Mouse (Mus musculus) embryonic facial prominence, embryonic 13.5 days (tissue): ENCODE data around the gene Lactb. TPM values are rescaled to one million over a fixed set of nuclear protein-coding genes. Genes with fewer than 3 reads are reported as not detected.

Source experiments
- ATAC-seq: fragments of 200-750 bp; cut with Nextera tagmentation; 2 replicates; pipeline ENCODE4 v1.8.0; 2017; ENCODE audit warnings: low read depth; ENCODE audit not compliant: insufficient number of reproducible peaks, insufficient read depth, low FRiP score, low TSS enrichment
- H3K27ac ChIP-seq: fragments of 300-500 bp; sonication (generic); 2 replicates; pipeline ENCODE4 v1.5.1; 2015; ENCODE audit warnings: moderate library complexity, mild to moderate bottlenecking, inconsistent platforms
- H3K27me3 ChIP-seq: fragments of 300-500 bp; sonication (generic); 2 replicates; pipeline ENCODE4 v1.6.1; 2015; ENCODE audit warnings: mild to moderate bottlenecking, inconsistent platforms
- H3K36me3 ChIP-seq: fragments of 300-500 bp; sonication (generic); 2 replicates; pipeline ENCODE4 v1.6.1; 2015; ENCODE audit warnings: mild to moderate bottlenecking, inconsistent platforms
- H3K4me1 ChIP-seq: fragments of 300-500 bp; sonication (generic); 2 replicates; pipeline ENCODE4 v1.6.1; 2015; ENCODE audit warnings: inconsistent platforms
- H3K4me2 ChIP-seq: fragments of 300-500 bp; sonication (generic); 2 replicates; pipeline ENCODE4 v1.6.1; 2015; ENCODE audit warnings: moderate library complexity, mild to moderate bottlenecking, inconsistent platforms
- H3K4me3 ChIP-seq: fragments of 300-500 bp; sonication (generic); 2 replicates; pipeline ENCODE4 v1.5.1; 2015; ENCODE audit warnings: mild to moderate bottlenecking, inconsistent platforms
- H3K9ac ChIP-seq: fragments of 300-500 bp; sonication (generic); 2 replicates; pipeline ENCODE4 v1.6.1; 2015; ENCODE audit warnings: mild to moderate bottlenecking, inconsistent platforms
- H3K9me3 ChIP-seq: fragments of 300-500 bp; sonication (generic); 2 replicates; pipeline ENCODE4 v1.6.1; 2016; ENCODE audit warnings: inconsistent platforms
- WGBS: fragments of 180-500 bp; shearing (Covaris S2); methylation state at CpG from one replicate; pipeline ENCODE4 v1.1.7; 2015; ENCODE audit warnings: mixed read lengths; 5-methylcytosine and 5-hydroxymethylcytosine counted together
- polyA plus RNA-seq: library from polyadenylated mRNA; unstranded; fragments of >200 nt; fragmentation: Nextera tagmentation; extraction: Ambion mirVana; gene quantifications from 2 replicates; pipeline ENCODE4 v1.2.1, GENCODE M21; 2015

The Lactb gene
- polyA plus RNA-seq: 9.1 and 9.3 TPM in 2 replicates

DNA sequence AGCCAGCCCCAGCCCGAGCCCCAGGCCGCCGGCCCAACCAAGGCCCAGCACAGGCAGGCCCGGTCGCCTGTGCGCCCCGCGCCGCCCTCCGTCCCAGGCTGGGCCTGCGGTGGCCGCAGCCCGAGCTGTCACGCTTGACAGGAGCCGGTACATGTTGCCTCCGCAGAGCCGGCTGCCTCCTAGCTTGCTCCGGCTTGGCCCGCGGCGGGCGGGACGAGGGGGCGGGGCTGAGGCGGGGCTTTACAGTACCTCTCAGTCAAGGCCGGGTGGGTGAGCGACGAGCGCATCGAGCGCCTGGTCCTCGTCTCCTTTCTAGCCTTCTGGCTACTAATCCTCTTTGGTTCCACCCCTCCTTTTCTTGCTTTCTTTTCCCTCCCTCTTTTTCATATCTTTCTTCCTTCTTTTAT is at the start of gene Lactb:
Gene Lactb (minus strand): TSS at position 246 of the 407 bp plus-strand sequence.
- peak within 1 kb of the TSS; percentile 86 for H3K27ac ChIP-seq
- no peaks in the 10 kb centered on the region for H3K9me3 ChIP-seq
- H3K9ac ChIP-seq: peak within 1 kb of the TSS; percentile 83
- H3K27me3 ChIP-seq: no peaks in the 10 kb centered on the region
- peak within 1 kb of the TSS; percentile 67 for H3K4me2 ChIP-seq
- H3K4me1 ChIP-seq: peaks cover 10% of the 10 kb centered on the region; the same call in 1 of the 2 replicates
- peaks cover 9% of the 10 kb centered on the region for H3K36me3 ChIP-seq
- WGBS: under 1% methylated on average over 29 of the region's 32 CpGs
- ATAC-seq: peak; percentile 93
- peak within 1 kb of the TSS; percentile 93 for H3K4me3 ChIP-seq

DNA sequence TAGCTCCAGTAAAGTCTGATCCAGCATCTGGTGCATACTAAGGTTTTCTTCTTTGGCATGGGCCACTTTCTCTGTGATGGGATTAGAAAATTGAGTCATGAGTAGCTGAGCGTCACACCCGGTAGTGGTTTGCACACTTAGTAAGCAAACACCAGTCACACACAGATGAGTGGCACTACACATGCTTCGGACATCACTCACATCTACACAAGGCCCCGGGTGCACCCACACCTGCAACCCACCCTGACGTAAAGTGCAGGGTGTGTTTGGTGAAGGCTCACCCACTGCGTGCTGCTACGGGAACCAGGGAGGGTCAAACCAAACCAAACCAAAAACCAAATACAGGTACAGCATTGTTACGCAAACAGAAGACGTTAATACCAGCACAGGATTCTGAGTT is 48.1 kb upstream of the Lactb start:
- no peak overlapping the region for H3K27ac ChIP-seq
- no peak overlapping the region for H3K4me3 ChIP-seq
- H3K4me1 ChIP-seq: peaks cover 9% of the 10 kb centered on the region; the same call in 1 of the 2 replicates
- 90% methylated on average over 9 of the region's 9 CpGs for WGBS
- no peak overlapping the region for H3K9ac ChIP-seq
- H3K36me3 ChIP-seq: peaks cover 75% of the 10 kb centered on the region
- H3K9me3 ChIP-seq: no peaks in the 10 kb centered on the region
- ATAC-seq: no peak
- no peak overlapping the region for H3K4me2 ChIP-seq
- no peaks in the 10 kb centered on the region for H3K27me3 ChIP-seq

DNA sequence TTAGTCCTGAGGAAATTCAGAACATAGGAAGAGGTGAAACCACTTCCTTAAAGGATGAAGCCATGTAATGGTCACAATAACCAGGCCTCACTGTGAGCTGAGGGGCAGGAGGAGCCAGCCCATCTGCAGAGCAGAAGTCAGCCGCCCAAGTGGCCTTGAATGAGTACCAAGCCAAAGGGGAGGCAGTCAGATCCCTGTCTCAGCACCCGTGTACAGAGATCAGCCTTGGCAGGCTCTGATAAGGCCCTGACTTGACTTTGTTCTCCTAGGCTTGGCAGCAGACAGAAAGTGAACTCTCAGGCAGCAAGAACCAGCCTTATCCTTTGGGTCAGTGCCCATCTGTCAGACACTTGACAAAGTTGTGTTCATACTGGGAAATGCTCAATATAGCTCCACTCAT is 44.8 kb upstream of the Lactb start:
- no peak for ATAC-seq

DNA sequence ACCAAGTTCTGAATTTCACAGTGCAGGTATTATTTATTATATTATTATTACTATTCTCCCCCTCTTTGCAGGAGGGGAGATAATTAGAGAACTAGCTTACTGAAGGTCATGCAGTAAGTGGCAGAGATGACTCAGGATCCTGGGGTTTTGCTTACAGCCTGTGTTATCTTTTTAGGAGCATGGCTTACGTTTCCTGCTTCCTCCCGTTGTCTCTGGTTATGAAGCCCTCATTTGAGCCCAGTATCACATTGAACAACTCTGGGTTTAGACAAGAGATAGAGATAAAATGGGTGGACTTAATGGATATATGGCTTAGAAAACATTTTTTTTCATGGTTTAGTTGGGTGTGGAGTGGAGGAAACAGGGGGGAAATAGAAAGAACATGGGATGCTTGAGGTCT is 38.2 kb upstream of the Lactb start:
- Histone ChIP-seq H3K36me3 (no peaks in the 10 kb centered on the region), H3K9ac (no peak overlapping the region), H3K4me2 (no peak overlapping the region), H3K27me3 (no peaks in the 10 kb centered on the region), H3K27ac (no peak overlapping the region), H3K4me3 (no peak overlapping the region), H3K9me3 (no peaks in the 10 kb centered on the region), H3K4me1 (peaks cover 33% of the 10 kb centered on the region)
- no peak for ATAC-seq
- WGBS: 66% methylated on average over 2 of the region's 2 CpGs

More for the DNA sequence above, 44.8 kb upstream of the Lactb start:
- Histone ChIP-seq H3K27me3 (no peaks in the 10 kb centered on the region), H3K4me2 (no peak overlapping the region), H3K4me3 (no peak overlapping the region), H3K9ac (no peak overlapping the region), H3K4me1 (peaks cover 9% of the 10 kb centered on the region; the same call in 1 of the 2 replicates), H3K36me3 (peaks cover 46% of the 10 kb centered on the region), H3K9me3 (no peaks in the 10 kb centered on the region), H3K27ac (no peak overlapping the region)
- WGBS: 54% methylated on average over 2 of the region's 2 CpGs

DNA sequence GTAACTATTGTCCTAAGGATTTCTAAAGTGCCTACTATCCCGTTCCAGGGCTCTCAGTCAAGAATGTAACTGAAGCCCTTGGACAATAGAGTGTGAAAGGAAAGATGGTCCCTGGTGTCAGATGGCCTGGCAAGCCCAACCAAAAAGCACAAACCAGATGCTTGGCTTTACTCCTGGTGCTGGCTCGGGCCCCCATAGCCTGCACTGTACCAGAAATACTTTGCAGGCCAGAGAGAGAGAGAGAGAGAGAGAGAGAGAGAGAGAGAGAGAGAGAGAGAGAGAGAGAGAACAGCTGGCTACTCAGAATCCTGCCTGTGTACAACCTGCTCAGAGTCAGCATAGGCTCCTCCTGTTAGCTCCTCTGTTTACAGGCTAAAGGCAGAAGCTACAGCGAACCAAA is 37.2 kb upstream of the Lactb start:
- 21% methylated on average over 3 of the region's 3 CpGs for WGBS
- Histone ChIP-seq H3K27ac (peak overlapping the region; percentile 64), H3K27me3 (no peaks in the 10 kb centered on the region), H3K9me3 (no peaks in the 10 kb centered on the region), H3K9ac (no peak overlapping the region), H3K4me2 (no peak overlapping the region), H3K4me1 (peaks cover 43% of the 10 kb centered on the region), H3K4me3 (no peak overlapping the region), H3K36me3 (no peaks in the 10 kb centered on the region)
- ATAC-seq: 0 out of 2 replicates have a peak, but pooled peaks have one; percentile 48

DNA sequence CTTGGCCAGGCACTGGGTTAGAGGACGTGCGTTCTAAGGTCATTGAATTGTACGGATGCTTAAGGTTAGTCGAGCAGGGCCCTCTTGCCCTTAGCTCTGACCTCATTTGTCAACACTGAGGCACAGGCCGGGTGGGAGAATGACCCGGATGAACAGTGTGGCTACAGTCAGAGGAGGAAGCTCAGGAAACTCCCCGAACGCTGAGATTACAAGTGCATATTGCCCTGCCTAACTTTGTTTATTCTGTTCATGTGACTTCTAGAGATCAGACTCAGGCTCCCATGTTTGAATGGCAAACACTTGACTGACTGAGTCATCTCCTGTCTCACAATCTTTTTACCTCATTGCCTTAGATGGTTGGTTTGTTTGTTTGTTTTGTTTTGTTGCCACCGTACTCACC is 36.2 kb upstream of the Lactb start:
- Histone ChIP-seq H3K4me1 (peaks cover 52% of the 10 kb centered on the region), H3K36me3 (no peaks in the 10 kb centered on the region), H3K4me3 (no peak overlapping the region), H3K4me2 (no peak overlapping the region), H3K27ac (no peak overlapping the region), H3K9me3 (no peaks in the 10 kb centered on the region), H3K27me3 (no peaks in the 10 kb centered on the region), H3K9ac (no peak overlapping the region)
- ATAC-seq: no peak
- 74% methylated on average over 9 of the region's 9 CpGs for WGBS

DNA sequence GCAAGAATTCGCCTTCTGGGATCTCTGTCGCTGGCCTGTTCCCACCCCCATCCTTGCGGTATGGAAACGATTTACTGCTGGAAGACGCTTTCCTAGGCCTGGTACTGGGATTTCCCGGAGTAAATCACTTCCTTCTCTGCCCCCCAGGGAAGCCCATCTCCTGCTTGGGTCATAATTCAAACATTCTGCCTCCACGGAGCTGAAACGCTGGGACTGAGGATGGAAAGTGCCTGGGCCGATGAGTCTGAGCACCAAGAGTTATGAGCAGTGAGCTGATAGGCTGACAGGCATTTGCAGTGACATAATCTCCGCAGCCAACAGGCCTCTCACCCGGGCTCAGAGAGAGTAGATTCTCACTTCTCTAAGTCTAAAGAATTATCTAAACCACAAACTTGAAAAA is 33.5 kb upstream of the Lactb start:
- no peaks in the 10 kb centered on the region for H3K27me3 ChIP-seq
- WGBS: 9% methylated on average over 11 of the region's 11 CpGs
- no peak for ATAC-seq

DNA sequence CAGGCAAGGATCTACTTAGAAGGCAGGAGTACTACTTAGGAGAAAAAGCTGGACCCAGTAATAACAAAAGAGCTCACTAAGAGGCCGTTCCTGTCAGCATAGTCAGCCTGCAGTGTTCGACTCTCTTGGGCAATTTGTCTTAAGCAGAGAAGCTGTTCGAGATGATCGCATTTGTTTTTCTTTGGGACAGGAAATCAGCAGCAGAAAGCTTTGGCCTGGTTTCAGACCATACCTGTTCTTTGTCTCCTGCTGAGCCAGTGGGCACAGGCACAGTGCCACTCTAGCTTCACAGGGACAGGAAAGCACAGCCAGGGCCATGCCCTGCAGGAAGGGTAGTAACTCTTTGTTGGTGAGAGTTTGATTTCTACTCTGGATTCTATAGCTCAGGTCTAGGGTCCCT is 31.1 kb upstream of the Lactb start:
- Histone ChIP-seq H3K27ac (no peak overlapping the region), H3K27me3 (no peaks in the 10 kb centered on the region), H3K4me2 (no peak overlapping the region), H3K4me1 (peaks cover 41% of the 10 kb centered on the region), H3K9ac (no peak overlapping the region), H3K36me3 (no peaks in the 10 kb centered on the region), H3K4me3 (no peak overlapping the region), H3K9me3 (no peaks in the 10 kb centered on the region)
- WGBS: 73% methylated on average over 4 of the region's 4 CpGs
- ATAC-seq: no peak

More for the DNA sequence above, 33.5 kb upstream of the Lactb start:
- H3K27ac ChIP-seq: peak overlapping the region; percentile 82
- peaks cover 58% of the 10 kb centered on the region for H3K4me1 ChIP-seq
- H3K9me3 ChIP-seq: no peaks in the 10 kb centered on the region
- no peaks in the 10 kb centered on the region for H3K36me3 ChIP-seq
- H3K4me2 ChIP-seq: peak overlapping the region; percentile 37
- H3K9ac ChIP-seq: no peak overlapping the region
- H3K4me3 ChIP-seq: no peak overlapping the region

DNA sequence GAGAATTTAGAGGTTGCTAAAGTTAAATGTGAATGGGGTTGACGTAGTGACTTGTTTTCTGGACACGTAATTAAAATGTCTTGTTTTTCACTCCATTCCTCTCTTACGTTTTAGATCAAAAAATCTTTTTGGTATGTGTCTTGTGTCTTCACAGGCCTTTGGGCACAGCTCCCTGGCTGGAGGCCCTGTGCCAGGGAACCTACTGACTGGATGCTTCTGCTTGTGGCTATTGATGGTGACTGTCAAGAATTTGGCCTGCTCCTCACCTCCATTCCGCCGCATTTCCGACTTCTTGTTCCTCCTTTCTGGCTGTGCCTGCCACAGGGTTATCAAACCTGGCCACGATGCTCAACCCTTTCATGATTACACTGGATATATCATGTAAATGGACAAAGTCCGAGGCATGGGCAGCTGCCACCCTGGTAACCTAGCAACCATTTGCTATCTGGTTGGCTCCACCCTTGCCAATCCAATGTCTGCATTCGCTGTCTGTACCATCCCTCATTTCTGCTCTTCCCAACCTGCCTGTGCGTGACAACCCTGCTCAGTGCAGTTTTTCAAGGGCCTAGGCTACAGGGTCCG is 30.0 kb upstream of the Lactb start:
- ATAC-seq: no peak
- H3K27me3 ChIP-seq: no peaks in the 10 kb centered on the region
- no peaks in the 10 kb centered on the region for H3K9me3 ChIP-seq
- no peak overlapping the region for H3K4me3 ChIP-seq
- H3K27ac ChIP-seq: no peak overlapping the region
- no peak overlapping the region for H3K9ac ChIP-seq
- WGBS: 86% methylated on average over 11 of the region's 11 CpGs
- H3K36me3 ChIP-seq: no peaks in the 10 kb centered on the region
- peaks cover 41% of the 10 kb centered on the region for H3K4me1 ChIP-seq
- H3K4me2 ChIP-seq: no peak overlapping the region

DNA sequence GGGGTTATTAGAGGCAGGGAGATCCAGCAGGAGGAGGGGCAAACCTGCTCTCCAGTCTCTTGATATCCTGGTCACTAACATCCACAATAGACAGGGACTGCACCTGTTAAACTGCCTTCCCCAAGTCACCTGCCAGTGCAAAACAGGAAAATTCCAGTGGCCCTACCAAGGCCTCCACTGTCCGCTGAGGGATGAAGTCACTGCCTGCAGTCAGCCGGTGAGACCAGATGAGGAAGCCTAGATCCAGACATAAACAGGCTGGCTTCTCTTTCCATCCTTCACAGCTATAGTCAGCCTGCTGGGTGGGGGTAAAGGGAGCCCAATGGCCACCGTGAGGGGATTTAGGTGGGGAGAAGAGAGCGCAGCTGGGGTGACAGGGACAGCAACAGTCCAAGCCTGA is 28.4 kb upstream of the Lactb start:
- ATAC-seq: no peak
- no peak overlapping the region for H3K4me3 ChIP-seq
- no peaks in the 10 kb centered on the region for H3K9me3 ChIP-seq
- H3K4me2 ChIP-seq: no peak overlapping the region
- H3K9ac ChIP-seq: no peak overlapping the region
- no peaks in the 10 kb centered on the region for H3K27me3 ChIP-seq
- H3K4me1 ChIP-seq: peaks cover 26% of the 10 kb centered on the region
- WGBS: 46% methylated on average over 4 of the region's 4 CpGs
- H3K27ac ChIP-seq: no peak overlapping the region
- no peaks in the 10 kb centered on the region for H3K36me3 ChIP-seq

DNA sequence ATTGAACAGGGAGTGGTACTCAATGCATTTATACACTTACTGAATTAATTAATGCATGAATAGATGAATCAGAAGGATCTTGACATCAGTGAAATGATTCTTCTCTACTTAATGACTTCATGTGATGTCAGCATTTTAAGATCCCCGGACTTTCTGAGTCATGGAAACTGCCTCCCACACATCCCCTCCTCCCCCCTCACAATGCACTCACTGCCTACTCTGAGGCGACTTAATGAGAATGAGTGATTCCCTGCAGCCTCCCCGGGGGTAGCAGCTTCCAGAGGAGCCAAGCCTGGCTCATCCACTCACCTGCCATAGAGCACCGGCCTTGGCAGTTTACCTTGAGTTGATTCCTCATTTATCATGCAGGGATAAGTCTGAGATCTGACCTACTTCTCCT is 27.9 kb upstream of the Lactb start:
- Histone ChIP-seq H3K27me3 (no peaks in the 10 kb centered on the region), H3K4me1 (peaks cover 21% of the 10 kb centered on the region), H3K9ac (no peak overlapping the region), H3K4me3 (no peak overlapping the region), H3K36me3 (no peaks in the 10 kb centered on the region), H3K4me2 (no peak overlapping the region), H3K9me3 (no peaks in the 10 kb centered on the region), H3K27ac (no peak overlapping the region)
- WGBS: 25% methylated on average over 4 of the region's 4 CpGs
- ATAC-seq: no peak

DNA sequence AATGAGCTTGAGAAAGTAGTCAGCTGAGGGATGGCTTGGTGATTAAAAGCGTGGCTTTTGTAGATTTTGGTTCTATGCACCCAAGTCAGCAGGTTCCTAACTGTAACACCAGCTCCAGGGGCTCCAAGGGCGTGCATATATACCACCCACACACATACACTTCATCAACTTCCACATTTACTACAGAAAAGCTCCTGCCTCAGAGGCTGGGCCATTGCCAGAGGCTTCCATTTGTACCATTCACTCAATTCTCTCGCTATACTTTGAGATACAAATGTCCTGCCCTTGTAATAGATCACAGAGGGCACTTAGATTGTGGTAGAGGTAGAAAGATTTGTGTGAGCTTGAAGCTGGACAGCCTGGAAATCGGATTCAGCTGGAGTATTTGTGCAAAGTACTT is 26.2 kb upstream of the Lactb start:
- Histone ChIP-seq H3K36me3 (no peaks in the 10 kb centered on the region), H3K9ac (no peak overlapping the region), H3K4me3 (no peak overlapping the region), H3K4me1 (peaks cover 6% of the 10 kb centered on the region), H3K9me3 (no peaks in the 10 kb centered on the region), H3K27me3 (no peaks in the 10 kb centered on the region), H3K27ac (no peak overlapping the region), H3K4me2 (no peak overlapping the region)
- ATAC-seq: no peak
- WGBS: 79% methylated on average over 4 of the region's 4 CpGs
